Comparison of ENCODE assay signal across 24 mouse cellular contexts in genomic region chr7:129258331-129258730, GRCm38 (mm10). TPM values are rescaled to one million over a fixed set of nuclear protein-coding genes. Genes with fewer than 3 reads are reported as not detected.
DNase-seq lines count a peak whose midpoint lies in the region; ATAC-seq lines count a peak whose summit lies in the region.
"Had no signal": no experiment of that assay in that cellular context is flagged by ENCODE, and none has a peak within 500 bp of the region (broad histone marks: within the 10 kb centered on the region; RNA-seq: fewer than 3 reads in every experiment).

No protein-coding gene starts in this region.

- no peak overlapping the region for H3K4me3 ChIP-seq in forebrain, embryonic 14.5 days (ENCODE audit: low read depth, low read length)
- H3K4me3 ChIP-seq in forebrain, embryonic 16.5 days (replicated peaks; ENCODE audit: low read length): no peak overlapping the region
- no peak overlapping the region for H3K4me3 ChIP-seq in midbrain, embryonic 12.5 days
- H3K4me3 ChIP-seq: megakaryocyte, embryonic 14.5 days; myocyte had no signal

- H3K9me3 ChIP-seq in forebrain, embryonic 14.5 days (replicated peaks; ENCODE audit: control insufficient read depth, low read length): no peaks in the 10 kb centered on the region
- no peaks in the 10 kb centered on the region for H3K9me3 ChIP-seq in forebrain, embryonic 16.5 days (ENCODE audit: control insufficient read depth, low read length)
- no peaks in the 10 kb centered on the region for H3K9me3 ChIP-seq in midbrain, embryonic 12.5 days
- H3K9me3 ChIP-seq: forebrain, embryonic 10.5 days; megakaryocyte, embryonic 14.5 days; stomach, embryonic 15.5 days had no signal

- H3K9ac ChIP-seq in forebrain, embryonic 14.5 days (ENCODE audit: low read length): no peak overlapping the region
- no peak overlapping the region for H3K9ac ChIP-seq in forebrain, embryonic 16.5 days (replicated peaks; ENCODE audit: low read depth, low read length)
- H3K9ac ChIP-seq in midbrain, embryonic 12.5 days (replicated peaks): no peak overlapping the region
- H3K9ac ChIP-seq: stomach, embryonic 15.5 days had no signal

- no peaks in the 10 kb centered on the region for H3K36me3 ChIP-seq in forebrain, embryonic 14.5 days (ENCODE audit: control insufficient read depth, insufficient read depth, low read length)
- H3K36me3 ChIP-seq in forebrain, embryonic 16.5 days (ENCODE audit: control insufficient read depth, insufficient read depth): no peaks in the 10 kb centered on the region
- no peaks in the 10 kb centered on the region for H3K36me3 ChIP-seq in midbrain, embryonic 12.5 days
- H3K36me3 ChIP-seq: forebrain, embryonic 10.5 days; stomach, embryonic 15.5 days had no signal

- no peak overlapping the region for H3K27ac ChIP-seq in forebrain, embryonic 14.5 days (ENCODE audit: low read depth, low read length)
- H3K27ac ChIP-seq in forebrain, embryonic 16.5 days (ENCODE audit: low read length): no peak overlapping the region
- H3K27ac ChIP-seq in midbrain, embryonic 12.5 days (replicated peaks): no peak overlapping the region
- H3K27ac ChIP-seq: forebrain, embryonic 10.5 days; layer of hippocampus, adult 2 months; stomach, embryonic 15.5 days had no signal

- WGBS in forebrain, embryonic 14.5 days: 20% methylated on average over 7 of the region's 7 CpGs
- 41% methylated on average over 7 of the region's 7 CpGs for WGBS in forebrain, embryonic 16.5 days
- 45% methylated on average over 7 of the region's 7 CpGs for WGBS in midbrain, embryonic 12.5 days

- intact Hi-C loops in left cerebral cortex, postnatal 4 days (cut with DNase I): no loop called here

- H3K4me1 ChIP-seq in forebrain, embryonic 14.5 days (ENCODE audit: control insufficient read depth, insufficient read depth, low read length): 0 out of 2 replicates have a peak, but pooled peaks cover 2% of the 10 kb centered on the region
- H3K4me1 ChIP-seq in forebrain, embryonic 16.5 days (replicated peaks; ENCODE audit: control insufficient read depth, insufficient read depth, low read length): no peaks in the 10 kb centered on the region; the same call in 1 of the 2 replicates
- peaks cover 24% of the 10 kb centered on the region for H3K4me1 ChIP-seq in midbrain, embryonic 12.5 days
- H3K4me1 ChIP-seq: megakaryocyte, embryonic 14.5 days had no signal

- no peak for ATAC-seq in forebrain, embryonic 14.5 days
- ATAC-seq in forebrain, embryonic 16.5 days: no peak
- no peak for ATAC-seq in midbrain, embryonic 12.5 days (ENCODE audit: low FRiP score, low read depth)

- DNase-seq in forebrain, embryonic 14.5 days (ENCODE audit: low spot score): peak; percentile 19
- peak; percentile 9 for DNase-seq in testis, postnatal 10 days (ENCODE audit: low spot score)
- DNase-seq in testis, postnatal 14 days (ENCODE audit: low spot score): no peak
- DNase-seq in left cerebral cortex, postnatal 4 days: no peak
- no peak for DNase-seq in ovary, postnatal 36 days (ENCODE audit: low spot score)
- DNase-seq: adrenal gland, adult 2 months; cerebellum, adult 9-10 months; gastrocnemius, postnatal 10 days; kidney, adult 18-20 months; kidney, postnatal 14 days; layer of hippocampus, postnatal 36 days; lung, adult 18-20 months had no signal

- no peak overlapping the region for H3K4me2 ChIP-seq in forebrain, embryonic 14.5 days (ENCODE audit: low read length)
- no peak overlapping the region for H3K4me2 ChIP-seq in forebrain, embryonic 16.5 days (ENCODE audit: low read length)
- H3K4me2 ChIP-seq in midbrain, embryonic 12.5 days (replicated peaks): peak overlapping the region; percentile 94
- H3K4me2 ChIP-seq: liver, embryonic 11.5 days; stomach, embryonic 15.5 days had no signal

- peaks cover 14% of the 10 kb centered on the region for H3K27me3 ChIP-seq in forebrain, embryonic 14.5 days (replicated peaks; ENCODE audit: control insufficient read depth, insufficient read depth, low read length)
- peaks cover 5% of the 10 kb centered on the region; the same call in 1 of the 2 replicates for H3K27me3 ChIP-seq in forebrain, embryonic 16.5 days (replicated peaks; ENCODE audit: control insufficient read depth, insufficient read depth, low read length)
- H3K27me3 ChIP-seq in midbrain, embryonic 12.5 days: peaks cover 44% of the 10 kb centered on the region

RNA-seq across cellular contexts. Expression of gene Plpp4, which starts 1.5 kb away (rescaled TPM):
- 2.4 and 2.7 TPM in 2 replicates for polyA plus RNA-seq in forebrain, embryonic 14.5 days (2014; fragmentation: Nextera tagmentation; extraction: Ambion mirVana)
- 1.8 and 3.2 TPM in 2 replicates for polyA plus RNA-seq in forebrain, embryonic 16.5 days (2015; fragmentation: Nextera tagmentation; extraction: Ambion mirVana)
- polyA plus RNA-seq in midbrain, embryonic 12.5 days (2016; fragmentation: Nextera tagmentation; extraction: Ambion mirVana): 2.4 and 5.5 TPM in 2 replicates
- total RNA-seq in left cerebral cortex, postnatal 4 days (2021): 1 to 10 TPM; 4.8 to 7.4 TPM
- total RNA-seq: adrenal gland, adult 2 months; common myeloid progenitor, adult 5-6 weeks; heart, adult 8-10 months; neutrophil, adult 5-6 weeks had no signal
- polyA plus RNA-seq: adrenal gland, adult 2 months; myocyte; thymus, postnatal 0 days had no signal

Comparison
In these comparisons a context has a peak if more than half of its experiments do, and no peak if none do; other contexts are left out.
1. DNase-seq: peak in forebrain, embryonic 14.5 days (single experiment) and testis, postnatal 10 days (single experiment); none in testis, postnatal 14 days (single experiment), left cerebral cortex, postnatal 4 days (single experiment) and ovary, postnatal 36 days (single experiment).